Mouse (Mus musculus) adipocyte (in vitro differentiated cells): ENCODE data around the gene Cnot9.
"Not testable (repeated sequence)": the region's sequence is repeated elsewhere in the genome, so short reads cannot be mapped to it uniquely, and the experiment has no call there.

Experiments used
- DNase-seq: peaks from one replicate; pipeline ENCODE4 v3.0.0-alpha.2; 2016; ENCODE audit warnings: low spot score

Cnot9 gene

GRCm38 (mm10) chr1:74505721-74506464, at the start of gene Cnot9:
Gene Cnot9 (plus strand): TSS chr1:74506058.
- DNase-seq = peak; percentile 100

- DNase-seq = peak; percentile 71
These were observed 45.6 kb upstream of the Cnot9 start for GRCm38 (mm10) chr1:74460273-74460672.

- DNase-seq = no peak
These were observed 20.1 kb upstream of the Cnot9 start for GRCm38 (mm10) chr1:74485792-74486191.

GRCm38 (mm10) chr1:74501106-74501505, 4.8 kb upstream of the Cnot9 start:
- DNase-seq = no peak

GRCm38 (mm10) chr1:74505393-74505720, 501 bp upstream of the Cnot9 start:
- no peak for DNase-seq

- DNase-seq = peak; percentile 53
These were observed 618 bp downstream of the Cnot9 start for GRCm38 (mm10) chr1:74506471-74506881.

GRCm38 (mm10) chr1:74507780-74508179, 1.9 kb downstream of the Cnot9 start:
- DNase-seq = no peak

- no peak for DNase-seq
These were observed 5.4 kb downstream of the Cnot9 start for GRCm38 (mm10) chr1:74511306-74511705.

- not testable (repeated sequence) for DNase-seq
These were observed 7.1 kb downstream of the Cnot9 start for GRCm38 (mm10) chr1:74512999-74513398.

GRCm38 (mm10) chr1:74519875-74520274, 14.0 kb downstream of the Cnot9 start:
- DNase-seq = no peak

GRCm38 (mm10) chr1:74524746-74525145, 18.9 kb downstream of the Cnot9 start:
- DNase-seq = no peak

- DNase-seq = no peak
These were observed 22.7 kb downstream of the Cnot9 start for GRCm38 (mm10) chr1:74528589-74528988.

- DNase-seq = peak; percentile 17
These were observed 32.8 kb downstream of the Cnot9 start for GRCm38 (mm10) chr1:74538650-74539049.

- DNase-seq = peak; percentile 43
These were observed 36.6 kb downstream of the Cnot9 start, which contains the start of gene Plcd4 for GRCm38 (mm10) chr1:74542451-74542961. Gene Plcd4 (plus strand): TSS chr1:74542888.

GRCm38 (mm10) chr1:74544184-74544583, 38.3 kb downstream of the Cnot9 start, which contains the start of gene Usp37:
Gene Usp37 (minus strand): TSS chr1:74544284.
- DNase-seq = no peak

GRCm38 (mm10) chr1:74559061-74559460, 53.2 kb downstream of the Cnot9 start:
- DNase-seq = no peak

- no peak for DNase-seq
These were observed 60.0 kb downstream of the Cnot9 start for GRCm38 (mm10) chr1:74565834-74566233.

GRCm38 (mm10) chr1:74569739-74570719, 64.2 kb downstream of the Cnot9 start:
- no peak for DNase-seq
